Mouse (Mus musculus) R1 (cell line): ENCODE data around the gene Slc17a5.

Source experiments
- DNase-seq: peaks from one replicate; pipeline ENCODE4 v3.0.0-alpha.2; 2018; ENCODE audit warnings: low read depth, low spot score

The Slc17a5 gene

GRCm38 (mm10) chr9:78559479-78559878, 28.4 kb downstream of the Slc17a5 start:
- DNase-seq = no peak

- DNase-seq = no peak
Measured at GRCm38 (mm10) chr9:78558586-78559214, 29.1 kb downstream of the Slc17a5 start.

- no peak for DNase-seq
Measured at GRCm38 (mm10) chr9:78557041-78557440, 30.8 kb downstream of the Slc17a5 start.

GRCm38 (mm10) chr9:78552984-78553383, 34.9 kb downstream of the Slc17a5 start:
- peak; percentile 84 for DNase-seq

GRCm38 (mm10) chr9:78551761-78552160, 36.1 kb downstream of the Slc17a5 start:
- no peak for DNase-seq

- DNase-seq = peak; percentile 40
Measured at GRCm38 (mm10) chr9:78547742-78548141, 40.1 kb downstream of the Slc17a5 start.

GRCm38 (mm10) chr9:78546944-78547343, 40.9 kb downstream of the Slc17a5 start:
- DNase-seq = no peak

- DNase-seq = no peak
Measured at GRCm38 (mm10) chr9:78541758-78542157, 46.1 kb downstream of the Slc17a5 start.

GRCm38 (mm10) chr9:78538421-78538820, 49.4 kb downstream of the Slc17a5 start:
- DNase-seq = no peak

- DNase-seq = no peak
Measured at GRCm38 (mm10) chr9:78537154-78537873, 50.5 kb downstream of the Slc17a5 start.

- no peak for DNase-seq
Measured at GRCm38 (mm10) chr9:78534606-78535005, 53.2 kb downstream of the Slc17a5 start.

GRCm38 (mm10) chr9:78533296-78533935, 54.4 kb downstream of the Slc17a5 start:
- DNase-seq = peak; percentile 50

- no peak for DNase-seq
Measured at GRCm38 (mm10) chr9:78532341-78532819, 55.5 kb downstream of the Slc17a5 start.

GRCm38 (mm10) chr9:78531816-78532215, 56.0 kb downstream of the Slc17a5 start:
- no peak for DNase-seq

GRCm38 (mm10) chr9:78527767-78528381, 60.0 kb downstream of the Slc17a5 start:
- DNase-seq = peak; percentile 84

GRCm38 (mm10) chr9:78527301-78527761, 60.5 kb downstream of the Slc17a5 start:
- peak; percentile 98 for DNase-seq

- no peak for DNase-seq
Measured at GRCm38 (mm10) chr9:78526206-78526605, 61.6 kb downstream of the Slc17a5 start.

- peak; percentile 88 for DNase-seq
Measured at GRCm38 (mm10) chr9:78525451-78526135, 62.2 kb downstream of the Slc17a5 start.

- DNase-seq = peak; percentile 87
Measured at GRCm38 (mm10) chr9:78521689-78522088, 66.2 kb downstream of the Slc17a5 start.

GRCm38 (mm10) chr9:78520780-78521601, 66.8 kb downstream of the Slc17a5 start:
- peak; percentile 76 for DNase-seq
